In the genomic region with DNA sequence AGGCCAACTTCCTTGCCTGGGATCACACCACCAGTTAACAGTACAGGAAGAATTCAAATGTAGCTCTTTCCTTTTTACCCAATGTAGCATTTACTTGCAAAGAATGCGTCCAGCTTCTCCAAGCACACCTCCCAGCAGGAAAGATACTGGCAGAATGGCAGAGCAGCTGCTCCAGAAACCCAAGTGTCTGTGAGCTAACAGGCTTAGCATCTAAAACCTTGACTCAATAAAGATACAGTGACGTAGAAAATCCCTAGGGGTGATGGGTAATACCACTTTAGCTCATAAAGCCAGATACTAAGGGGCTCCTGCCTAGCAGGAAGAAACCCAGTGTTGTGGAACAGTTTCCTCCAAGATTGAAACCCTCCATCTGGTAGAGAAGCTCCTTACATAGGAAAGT, we compare ENCODE assay signal across 25 mouse cellular contexts.
"Had no signal": no experiment of that assay in that cellular context is flagged by ENCODE, and none has a peak within 500 bp of the region (broad histone marks: within the 10 kb centered on the region; RNA-seq: fewer than 3 reads in every experiment).

No protein-coding gene starts in this region.

- ATAC-seq: inflammation-experienced regulatory T-cells, adult 6 months; intestine, embryonic 15.5 days; intestine, postnatal 0 days had no signal

- H3K9ac ChIP-seq: heart, embryonic 12.5 days; hindbrain, embryonic 12.5 days; hindbrain, embryonic 15.5 days; intestine, embryonic 15.5 days; limb, embryonic 12.5 days had no signal

- H3K27ac ChIP-seq: gastrocnemius, adult 2 months; heart, embryonic 10.5 days; hindbrain, embryonic 10.5 days; hindbrain, embryonic 12.5 days; hindbrain, embryonic 15.5 days; intestine, embryonic 15.5 days; left cerebral cortex, adult 2 months; limb, embryonic 10.5 days; limb, embryonic 12.5 days had no signal

- H3K9me3 ChIP-seq: heart, embryonic 10.5 days; heart, embryonic 12.5 days; hindbrain, embryonic 10.5 days; hindbrain, embryonic 12.5 days; hindbrain, embryonic 15.5 days; intestine, embryonic 15.5 days; limb, embryonic 10.5 days had no signal

- DNase-seq: gastrocnemius, adult 2 months; gastrocnemius, postnatal 10 days; gastrocnemius, postnatal 25 days; heart, adult 18-20 months; heart, postnatal 10 days; heart, postnatal 4 days; kidney, adult 18-20 months; kidney, adult 8-10 months; kidney, postnatal 10 days; kidney, postnatal 25 days; kidney, postnatal 4 days; liver had no signal

- H3K4me1 ChIP-seq: hindbrain, embryonic 10.5 days; hindbrain, embryonic 12.5 days; hindbrain, embryonic 15.5 days; limb, embryonic 10.5 days; limb, embryonic 12.5 days had no signal

- H3K4me3 ChIP-seq: gastrocnemius, adult 2 months; heart, embryonic 10.5 days; heart, embryonic 12.5 days; hindbrain, embryonic 10.5 days; hindbrain, embryonic 12.5 days; hindbrain, embryonic 15.5 days; intestine, embryonic 15.5 days; layer of hippocampus, adult 2 months; left cerebral cortex, adult 2 months; limb, embryonic 10.5 days; limb, embryonic 12.5 days had no signal

- H3K4me2 ChIP-seq: heart, embryonic 12.5 days; hindbrain, embryonic 12.5 days; hindbrain, embryonic 15.5 days; intestine, embryonic 15.5 days; limb, embryonic 12.5 days; liver, embryonic 11.5 days had no signal

- H3K27me3 ChIP-seq: heart, embryonic 12.5 days; hindbrain, embryonic 12.5 days; hindbrain, embryonic 15.5 days; intestine, embryonic 15.5 days; limb, embryonic 12.5 days had no signal
